Mouse (Mus musculus) neural tube, embryonic 14.5 days (tissue): ENCODE measurements around the gene Pigc. TPM values are rescaled to one million over a fixed set of nuclear protein-coding genes. Genes with fewer than 3 reads are reported as not detected.

Experiments
- ATAC-seq: fragments of 200-750 bp; cut with Nextera tagmentation; 2 replicates; pipeline ENCODE4 v1.8.0; 2017; ENCODE audit warnings: low read depth, mild to moderate bottlenecking, moderate TSS enrichment, moderate library complexity
- H3K27ac ChIP-seq: fragments of 300-500 bp; sonication (generic); 2 replicates; pipeline ENCODE4 v1.5.1; 2014; ENCODE audit warnings: low read depth, mild to moderate bottlenecking, control low read depth, low read length, moderate library complexity, mixed read lengths
- H3K27me3 ChIP-seq: fragments of 300-500 bp; sonication (generic); 2 replicates; pipeline ENCODE4 v1.6.1; 2014; ENCODE audit warnings: low read length; ENCODE audit not compliant: control insufficient read depth, insufficient read depth
- H3K36me3 ChIP-seq: fragments of 300-500 bp; sonication (generic); 2 replicates; pipeline ENCODE4 v1.6.1; 2014; ENCODE audit warnings: low read length, mixed read lengths; ENCODE audit not compliant: control insufficient read depth, insufficient read depth
- H3K4me1 ChIP-seq: fragments of 300-500 bp; sonication (generic); 2 replicates; pipeline ENCODE4 v1.6.1; 2014; ENCODE audit warnings: low read length; ENCODE audit not compliant: control insufficient read depth, insufficient read depth
- H3K4me2 ChIP-seq: fragments of 300-500 bp; sonication (generic); 2 replicates; pipeline ENCODE4 v1.6.1; 2014; ENCODE audit warnings: mild to moderate bottlenecking, low read depth, low read length, control low read depth
- H3K4me3 ChIP-seq: fragments of 300-500 bp; sonication (generic); 2 replicates; pipeline ENCODE4 v1.5.1; 2014; ENCODE audit warnings: low read depth, low read length, control low read depth, mixed read lengths
- H3K9ac ChIP-seq: fragments of 300-500 bp; sonication (generic); replicated peaks from 2 replicates; pipeline ENCODE4 v1.6.1; 2014; ENCODE audit warnings: low read depth, mild to moderate bottlenecking, control low read depth, low read length, mixed read lengths
- H3K9me3 ChIP-seq: fragments of 300-500 bp; sonication (generic); 2 replicates; pipeline ENCODE4 v1.6.1; 2016; ENCODE audit warnings: low read length; ENCODE audit not compliant: control insufficient read depth
- WGBS: fragments of 180-500 bp; shearing (Covaris S2); extraction: QIAGEN DNeasy Blood & Tissue Kit; methylation state at CpG from one replicate; pipeline ENCODE4 v1.1.7; 2014; 5-methylcytosine and 5-hydroxymethylcytosine counted together
- polyA plus RNA-seq: library from polyadenylated mRNA; unstranded; fragments of >200 nt; fragmentation: Nextera tagmentation; extraction: Ambion mirVana; gene quantifications from 2 replicates; pipeline ENCODE4 v1.2.1, GENCODE M21; 2014

The Pigc gene
- polyA plus RNA-seq, 1 experiment from 2014 or later: 32.8 TPM

DNA sequence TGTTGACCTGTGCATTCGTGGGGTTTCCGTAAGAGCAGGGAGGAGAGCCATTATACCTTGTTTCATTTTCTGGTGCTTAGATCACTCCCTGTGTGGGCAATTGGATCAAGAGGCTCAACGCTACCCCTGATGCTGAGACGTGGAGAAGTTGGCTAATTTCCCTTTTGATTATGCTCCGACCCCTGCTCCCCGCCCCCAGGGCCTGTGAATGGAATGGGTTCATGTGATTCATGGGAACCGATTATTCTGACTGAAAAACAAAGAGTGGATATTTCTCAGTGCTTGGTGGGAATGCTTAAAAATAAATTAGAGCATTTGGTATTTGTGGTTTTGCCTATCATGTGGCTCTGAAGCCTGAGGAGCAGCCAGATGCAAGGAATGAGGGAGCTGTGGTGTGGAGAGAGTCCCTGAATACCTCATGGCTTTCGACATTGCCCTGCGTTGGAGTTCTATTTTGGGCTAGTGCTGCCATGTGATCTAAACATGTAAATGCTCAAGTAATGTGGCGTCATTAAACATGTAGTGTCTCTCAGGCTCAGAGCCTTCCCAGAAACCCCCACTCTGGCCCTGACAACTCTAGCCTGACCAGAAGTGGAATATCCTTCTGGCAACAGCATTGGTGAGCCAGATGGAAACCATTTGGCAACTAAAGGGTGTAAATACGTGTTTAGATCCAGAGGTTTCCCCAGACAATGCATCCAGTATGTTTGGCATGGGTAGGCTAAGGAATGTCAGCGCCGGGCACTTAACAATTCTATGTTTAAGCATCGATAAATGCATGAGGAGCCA, 34.9 kb downstream of the Pigc start:
- H3K4me3 ChIP-seq: no peak overlapping the region
- H3K27me3 ChIP-seq: no peaks in the 10 kb centered on the region
- H3K36me3 ChIP-seq: no peaks in the 10 kb centered on the region
- ATAC-seq: no peak
- peaks cover 21% of the 10 kb centered on the region for H3K4me1 ChIP-seq
- WGBS: 54% methylated on average over 14 of the region's 14 CpGs
- H3K4me2 ChIP-seq: no peak overlapping the region
- no peak overlapping the region for H3K9ac ChIP-seq
- no peaks in the 10 kb centered on the region for H3K9me3 ChIP-seq
- H3K27ac ChIP-seq: no peak overlapping the region

DNA sequence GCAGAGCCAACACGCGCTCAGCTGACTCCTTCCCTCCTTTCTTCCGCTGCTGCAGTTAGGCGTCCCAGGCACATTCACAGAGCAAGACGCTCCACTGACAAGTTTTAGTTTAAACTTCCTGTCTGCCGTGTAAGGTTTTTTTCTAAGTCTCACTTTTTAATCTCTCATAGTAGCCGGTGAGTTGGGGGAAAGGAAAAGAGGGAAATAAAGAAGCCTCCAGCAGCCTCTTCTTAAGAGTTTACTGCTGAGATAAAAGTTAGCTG, 35.5 kb downstream of the Pigc start:
- ATAC-seq: no peak
- no peaks in the 10 kb centered on the region for H3K27me3 ChIP-seq
- 40% methylated on average over 7 of the region's 7 CpGs for WGBS
- no peaks in the 10 kb centered on the region for H3K9me3 ChIP-seq
- peaks cover 19% of the 10 kb centered on the region for H3K4me1 ChIP-seq
- no peak overlapping the region for H3K9ac ChIP-seq
- H3K4me2 ChIP-seq: no peak overlapping the region
- no peak overlapping the region for H3K27ac ChIP-seq
- no peak overlapping the region for H3K4me3 ChIP-seq
- no peaks in the 10 kb centered on the region for H3K36me3 ChIP-seq

DNA sequence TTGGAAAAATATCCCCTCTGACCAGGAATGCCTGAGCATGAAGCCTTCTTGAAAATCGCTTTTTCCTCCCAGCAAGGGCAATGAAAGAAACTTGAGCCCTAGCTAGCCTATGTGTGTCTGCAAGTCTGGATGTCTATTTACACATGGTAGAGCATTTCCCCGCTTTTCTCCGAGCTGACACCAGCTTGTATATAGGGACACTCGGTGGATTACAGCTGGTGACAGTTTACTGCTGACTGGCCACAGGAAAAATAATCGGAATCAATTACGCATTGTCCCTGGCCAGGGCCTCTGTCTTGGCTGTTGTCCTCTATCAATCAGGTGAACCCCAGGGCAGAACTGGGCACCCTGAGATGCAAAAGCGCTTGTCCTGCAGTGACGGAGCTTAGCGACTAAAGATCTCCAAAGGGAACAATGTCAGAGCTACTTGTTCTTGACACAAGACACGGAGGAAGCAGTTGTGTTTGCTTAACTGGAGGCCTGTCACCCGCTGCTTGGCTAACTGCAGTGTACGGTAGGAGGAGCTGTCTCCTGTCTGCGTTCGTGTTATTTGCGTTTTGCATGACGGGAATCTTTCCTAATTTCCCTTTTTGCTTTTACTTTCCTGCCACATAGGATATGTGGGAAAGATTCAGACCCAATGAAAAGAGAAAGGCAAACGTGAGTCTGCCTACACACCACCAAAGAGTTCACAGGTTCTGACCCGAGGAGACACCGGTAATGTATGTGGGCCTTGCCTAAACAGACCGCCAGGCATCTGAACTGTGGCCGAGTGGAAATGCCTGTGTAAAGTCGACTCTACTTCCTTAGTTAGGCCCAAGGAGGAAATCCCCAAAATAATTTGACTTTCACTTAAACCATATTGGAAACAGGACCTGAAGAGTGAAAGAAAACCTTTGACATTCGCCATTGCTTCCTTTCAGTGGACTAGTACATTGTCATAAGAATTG, 36.1 kb downstream of the Pigc start:
- ATAC-seq: 0 out of 2 replicates have a peak, but pooled peaks have one; percentile 33
- no peaks in the 10 kb centered on the region for H3K36me3 ChIP-seq
- H3K4me2 ChIP-seq: no peak overlapping the region

DNA sequence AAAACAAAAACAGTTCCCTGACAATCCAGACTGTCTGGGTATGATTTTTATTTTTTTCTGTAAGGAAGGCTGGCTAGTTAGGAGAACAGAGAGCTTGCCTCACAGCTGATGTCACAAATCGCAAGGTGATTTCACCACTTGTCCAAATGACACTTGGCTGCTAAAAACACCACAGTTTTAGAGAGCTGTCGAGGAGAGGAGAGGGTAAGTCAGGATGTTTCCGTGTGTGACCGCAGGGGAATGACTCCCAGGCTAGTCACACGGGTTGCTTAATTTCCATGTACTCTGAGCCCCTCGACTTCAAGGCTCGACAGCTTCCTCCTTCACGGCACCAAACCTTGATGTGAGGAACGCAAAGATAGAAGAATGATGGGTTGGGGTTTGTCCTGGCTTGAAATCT, 37.1 kb downstream of the Pigc start:
- H3K27ac ChIP-seq: no peak overlapping the region
- H3K9me3 ChIP-seq: no peaks in the 10 kb centered on the region
- H3K9ac ChIP-seq: no peak overlapping the region
- 85% methylated on average over 9 of the region's 9 CpGs for WGBS
- H3K36me3 ChIP-seq: 0 out of 2 replicates have a peak, but pooled peaks cover 6% of the 10 kb centered on the region
- no peak overlapping the region for H3K4me3 ChIP-seq
- ATAC-seq: no peak
- H3K4me1 ChIP-seq: peaks cover 17% of the 10 kb centered on the region
- H3K4me2 ChIP-seq: no peak overlapping the region
- no peaks in the 10 kb centered on the region for H3K27me3 ChIP-seq

More for the DNA sequence above, 36.1 kb downstream of the Pigc start:
- WGBS: 45% methylated on average over 23 of the region's 23 CpGs
- Histone ChIP-seq H3K27ac (no peak overlapping the region; the same call in 1 of the 2 replicates), H3K4me3 (no peak overlapping the region), H3K9ac (no peak overlapping the region), H3K27me3 (no peaks in the 10 kb centered on the region), H3K4me1 (peaks cover 17% of the 10 kb centered on the region), H3K9me3 (no peaks in the 10 kb centered on the region)

DNA sequence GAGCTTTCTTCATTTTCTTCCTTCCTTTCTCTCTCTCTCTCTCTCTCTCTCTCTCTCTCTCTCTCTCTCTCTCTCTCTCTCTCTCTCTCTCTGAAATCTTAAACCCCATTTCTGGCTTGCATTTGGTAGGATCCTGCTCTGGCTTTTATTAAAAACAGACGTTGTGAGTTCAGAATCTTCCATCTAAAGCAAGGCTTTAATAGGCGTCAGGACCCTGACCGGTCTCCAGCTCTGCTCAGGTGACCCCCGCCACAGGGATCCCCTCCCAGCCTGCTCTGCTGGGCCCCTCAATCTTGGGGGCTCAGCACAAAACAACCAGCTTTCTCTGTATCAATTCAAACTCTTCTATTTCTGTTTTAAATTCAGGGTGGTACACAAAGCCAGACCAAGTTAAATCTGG, 39.2 kb downstream of the Pigc start:
- H3K9me3 ChIP-seq: no peaks in the 10 kb centered on the region
- WGBS: 78% methylated on average over 4 of the region's 4 CpGs
- H3K36me3 ChIP-seq: 0 out of 2 replicates have a peak, but pooled peaks cover 6% of the 10 kb centered on the region
- no peak overlapping the region for H3K4me2 ChIP-seq
- no peak for ATAC-seq
- no peak overlapping the region for H3K4me3 ChIP-seq
- no peaks in the 10 kb centered on the region for H3K27me3 ChIP-seq
- H3K4me1 ChIP-seq: peaks cover 11% of the 10 kb centered on the region
- no peak overlapping the region for H3K27ac ChIP-seq
- H3K9ac ChIP-seq: no peak overlapping the region

DNA sequence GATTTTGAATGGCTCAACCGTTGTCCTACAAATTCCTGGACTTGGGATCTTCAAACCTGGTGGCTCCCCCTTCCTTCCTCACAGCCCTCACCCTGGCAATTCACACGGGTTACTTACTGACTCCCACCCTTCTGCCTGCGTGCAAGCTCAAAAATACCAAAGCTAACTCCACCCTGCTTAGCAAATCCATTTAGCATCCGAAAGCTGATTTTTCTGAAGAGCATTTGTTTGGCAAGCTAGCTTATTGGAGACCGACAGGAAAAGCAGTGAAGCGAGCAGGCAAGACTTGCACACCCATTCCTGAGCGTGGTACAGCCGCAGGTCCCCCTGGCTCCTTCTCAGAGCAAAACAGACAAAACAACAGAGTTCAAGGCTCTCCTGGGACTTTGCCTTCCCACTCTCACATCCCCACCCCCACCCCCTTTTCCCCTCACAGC, 39.7 kb downstream of the Pigc start:
- H3K9ac ChIP-seq: no peak overlapping the region
- no peak overlapping the region for H3K27ac ChIP-seq
- H3K27me3 ChIP-seq: no peaks in the 10 kb centered on the region
- H3K36me3 ChIP-seq: 0 out of 2 replicates have a peak, but pooled peaks cover 6% of the 10 kb centered on the region
- ATAC-seq: no peak
- H3K9me3 ChIP-seq: no peaks in the 10 kb centered on the region
- no peak overlapping the region for H3K4me2 ChIP-seq
- H3K4me3 ChIP-seq: no peak overlapping the region
- peaks cover 11% of the 10 kb centered on the region for H3K4me1 ChIP-seq
- 68% methylated on average over 8 of the region's 8 CpGs for WGBS

DNA sequence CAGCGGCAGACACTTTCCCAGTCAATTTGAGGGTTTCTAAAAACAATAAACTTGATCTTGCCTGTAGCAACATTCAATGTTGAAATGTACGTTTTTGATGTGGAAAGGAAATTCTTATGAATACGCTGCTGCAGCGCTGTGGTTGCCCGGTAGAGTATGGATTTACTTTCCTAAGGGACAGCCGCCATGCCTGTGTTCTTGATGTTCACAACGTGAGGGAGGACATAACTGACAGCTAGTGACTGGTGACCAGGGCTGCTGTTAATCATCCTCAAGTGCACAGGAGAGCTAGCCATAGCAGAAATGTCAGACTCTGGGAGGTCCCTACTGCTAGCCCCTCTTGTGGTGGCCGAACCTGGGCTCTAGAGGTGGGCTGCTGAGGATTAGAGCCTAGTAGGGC, 40.1 kb downstream of the Pigc start:
- Histone ChIP-seq H3K27ac (no peak overlapping the region), H3K4me3 (no peak overlapping the region), H3K4me1 (peaks cover 8% of the 10 kb centered on the region), H3K9ac (no peak overlapping the region), H3K36me3 (0 out of 2 replicates have a peak, but pooled peaks cover 6% of the 10 kb centered on the region), H3K4me2 (no peak overlapping the region), H3K27me3 (no peaks in the 10 kb centered on the region), H3K9me3 (no peaks in the 10 kb centered on the region)
- 79% methylated on average over 8 of the region's 8 CpGs for WGBS
- no peak for ATAC-seq

DNA sequence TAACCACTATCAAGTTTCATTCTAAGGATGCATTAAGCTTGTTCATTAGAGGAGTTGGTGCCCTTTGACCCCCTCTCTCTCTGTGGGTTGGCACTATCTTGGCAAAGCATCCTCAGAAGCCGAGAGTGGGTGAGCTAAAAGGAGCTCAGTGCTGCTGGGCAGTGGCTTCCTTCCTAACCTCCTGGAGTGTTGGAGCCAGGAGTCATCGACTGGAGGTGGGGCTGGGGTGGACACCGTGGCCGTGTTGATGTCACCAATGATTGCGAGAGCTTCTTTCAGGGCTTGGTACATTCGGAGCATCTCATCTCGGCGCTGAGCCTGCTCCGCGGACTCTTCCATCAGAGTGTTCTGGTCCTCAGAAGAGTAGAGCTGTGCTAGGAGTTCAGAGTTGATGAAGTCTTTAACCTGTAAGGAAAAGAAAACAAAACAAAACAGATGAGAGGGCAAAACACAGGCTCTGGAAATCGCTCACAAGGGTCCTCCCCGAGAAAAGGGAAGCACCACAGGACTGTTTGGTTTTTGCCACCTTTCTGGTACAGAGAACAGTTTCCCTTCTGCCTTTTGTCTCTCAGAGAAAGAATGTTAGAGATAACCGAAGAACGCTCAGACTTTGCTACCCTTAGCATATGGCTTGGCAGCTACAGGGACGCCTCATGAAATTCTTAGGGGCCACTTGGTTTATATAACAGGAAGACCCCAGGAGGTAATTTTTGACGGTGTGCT, 42.7 kb downstream of the Pigc start:
- WGBS: 83% methylated on average over 16 of the region's 16 CpGs
- Histone ChIP-seq H3K27me3 (no peaks in the 10 kb centered on the region), H3K27ac (no peak overlapping the region), H3K9ac (no peak overlapping the region), H3K9me3 (no peaks in the 10 kb centered on the region), H3K4me1 (no peaks in the 10 kb centered on the region), H3K4me2 (no peak overlapping the region), H3K4me3 (no peak overlapping the region), H3K36me3 (0 out of 2 replicates have a peak, but pooled peaks cover 6% of the 10 kb centered on the region)
- ATAC-seq: no peak
